Mouse (Mus musculus) neural tube, embryonic 12.5 days (tissue): Measurements from ENCODE around the gene Zfp536. TPM values are rescaled to one million over a fixed set of nuclear protein-coding genes. Genes with fewer than 3 reads are reported as not detected.
A peak's percentile ranks its signal among the peaks of the same experiment; 100 is the strongest.

Experiments
- ATAC-seq: fragments of 200-750 bp; cut with Nextera tagmentation; 2 replicates; pipeline ENCODE4 v1.8.0; 2017; ENCODE audit warnings: low read depth, mild to moderate bottlenecking, moderate TSS enrichment, moderate library complexity; ENCODE audit not compliant: low FRiP score
- H3K27ac ChIP-seq: fragments of 300-500 bp; sonication (generic); 2 replicates; pipeline ENCODE4 v1.5.1; 2016
- H3K27me3 ChIP-seq: fragments of 300-500 bp; sonication (generic); replicated peaks from 2 replicates; pipeline ENCODE4 v1.6.1; 2016; ENCODE audit warnings: mild to moderate bottlenecking
- H3K36me3 ChIP-seq: fragments of 300-500 bp; sonication (generic); 2 replicates; pipeline ENCODE4 v1.6.1; 2016; ENCODE audit warnings: mild to moderate bottlenecking
- H3K4me1 ChIP-seq: fragments of 300-500 bp; sonication (generic); 2 replicates; pipeline ENCODE4 v1.6.1; 2016
- H3K4me2 ChIP-seq: fragments of 300-500 bp; sonication (generic); replicated peaks from 2 replicates; pipeline ENCODE4 v1.6.1; 2016; ENCODE audit warnings: mild to moderate bottlenecking
- H3K4me3 ChIP-seq: fragments of 300-500 bp; sonication (generic); 2 replicates; pipeline ENCODE4 v1.5.1; 2016
- H3K9ac ChIP-seq: fragments of 300-500 bp; sonication (generic); 2 replicates; pipeline ENCODE4 v1.6.1; 2016; ENCODE audit warnings: mild to moderate bottlenecking
- H3K9me3 ChIP-seq: fragments of 300-500 bp; sonication (generic); 2 replicates; pipeline ENCODE4 v1.6.1; 2016; ENCODE audit warnings: mild to moderate bottlenecking
- whole genome bisulfite sequencing: fragments of 180-500 bp; shearing (Covaris S2); methylation state at CpG from one replicate; pipeline ENCODE4 v1.1.7; 2016; 5-methylcytosine and 5-hydroxymethylcytosine counted together
- polyA plus RNA-seq: library from polyadenylated mRNA; unstranded; fragments of >200 nt; fragmentation: Nextera tagmentation; extraction: Ambion mirVana; gene quantifications from 2 replicates; pipeline ENCODE4 v1.2.1, GENCODE M21; 2016

The Zfp536 gene
- polyA plus RNA-seq, 1 experiment from 2014 or later, result 46.9 TPM

GRCm38 (mm10) chr7:37581262-37581661, 192.2 kb downstream of the Zfp536 start:
- no peak overlapping the region for H3K27ac ChIP-seq
- H3K9me3 ChIP-seq, result no peaks in the 10 kb centered on the region
- 93% methylated on average over 3 of the region's 3 CpGs for WGBS
- H3K4me1 ChIP-seq, result peaks cover 3% of the 10 kb centered on the region; the same call in 1 of the 2 replicates
- H3K4me2 ChIP-seq, result no peak overlapping the region
- no peaks in the 10 kb centered on the region for H3K36me3 ChIP-seq
- ATAC-seq, result no peak
- H3K9ac ChIP-seq, result no peak overlapping the region
- no peaks in the 10 kb centered on the region for H3K27me3 ChIP-seq
- H3K4me3 ChIP-seq, result no peak overlapping the region

GRCm38 (mm10) chr7:37580554-37580953, 192.9 kb downstream of the Zfp536 start:
- Histone ChIP-seq H3K4me1 (peaks cover 3% of the 10 kb centered on the region; the same call in 1 of the 2 replicates), H3K4me3 (no peak overlapping the region), H3K27me3 (no peaks in the 10 kb centered on the region), H3K9ac (no peak overlapping the region), H3K27ac (no peak overlapping the region), H3K4me2 (no peak overlapping the region), H3K36me3 (no peaks in the 10 kb centered on the region), H3K9me3 (no peaks in the 10 kb centered on the region)
- 67% methylated on average over 5 of the region's 5 CpGs for WGBS
- ATAC-seq, result no peak

GRCm38 (mm10) chr7:37572021-37572420, 201.4 kb downstream of the Zfp536 start:
- ATAC-seq, result no peak
- Histone ChIP-seq H3K9me3 (no peaks in the 10 kb centered on the region), H3K36me3 (peaks cover 23% of the 10 kb centered on the region), H3K9ac (no peak overlapping the region), H3K4me1 (peaks cover 9% of the 10 kb centered on the region; the same call in 1 of the 2 replicates), H3K27ac (no peak overlapping the region), H3K4me2 (no peak overlapping the region), H3K27me3 (no peaks in the 10 kb centered on the region), H3K4me3 (no peak overlapping the region)
- 96% methylated on average over 7 of the region's 7 CpGs for WGBS

- ATAC-seq, result no peak
- no peak overlapping the region for H3K27ac ChIP-seq
- H3K27me3 ChIP-seq, result no peaks in the 10 kb centered on the region
- WGBS, result 79% methylated on average over 31 of the region's 31 CpGs
- peaks cover 37% of the 10 kb centered on the region for H3K4me1 ChIP-seq
- H3K9me3 ChIP-seq, result no peaks in the 10 kb centered on the region
- H3K9ac ChIP-seq, result no peak overlapping the region
- no peak overlapping the region for H3K4me2 ChIP-seq
- H3K4me3 ChIP-seq, result no peak overlapping the region
- peaks cover 23% of the 10 kb centered on the region for H3K36me3 ChIP-seq
Observed at GRCm38 (mm10) chr7:37568811-37569500, 204.5 kb downstream of the Zfp536 start.

- H3K4me1 ChIP-seq, result peaks cover 44% of the 10 kb centered on the region
- H3K4me2 ChIP-seq, result no peak overlapping the region
- no peak overlapping the region for H3K27ac ChIP-seq
- ATAC-seq, result no peak
- H3K9ac ChIP-seq, result no peak overlapping the region
- 88% methylated on average over 14 of the region's 14 CpGs for WGBS
- H3K27me3 ChIP-seq, result no peaks in the 10 kb centered on the region
- no peaks in the 10 kb centered on the region for H3K9me3 ChIP-seq
- H3K36me3 ChIP-seq, result peaks cover 23% of the 10 kb centered on the region
- H3K4me3 ChIP-seq, result no peak overlapping the region
Observed at GRCm38 (mm10) chr7:37568041-37568440, 205.4 kb downstream of the Zfp536 start.

GRCm38 (mm10) chr7:37566019-37566418, 207.4 kb downstream of the Zfp536 start:
- Histone ChIP-seq H3K4me1 (peaks cover 57% of the 10 kb centered on the region), H3K4me2 (peak overlapping the region; percentile 40), H3K4me3 (no peak overlapping the region), H3K27ac (no peak overlapping the region), H3K9ac (no peak overlapping the region), H3K9me3 (no peaks in the 10 kb centered on the region), H3K27me3 (no peaks in the 10 kb centered on the region), H3K36me3 (peaks cover 23% of the 10 kb centered on the region)
- WGBS, result 2% methylated on average over 9 of the region's 9 CpGs
- ATAC-seq, result peak; percentile 28; the same call in 1 of the 2 replicates

- WGBS, result 34% methylated on average over 8 of the region's 8 CpGs
- no peak overlapping the region for H3K9ac ChIP-seq
Observed at GRCm38 (mm10) chr7:37565371-37565770, 208.1 kb downstream of the Zfp536 start.

GRCm38 (mm10) chr7:37564644-37565043, 208.8 kb downstream of the Zfp536 start:
- peaks cover 63% of the 10 kb centered on the region for H3K4me1 ChIP-seq
- H3K27me3 ChIP-seq, result no peaks in the 10 kb centered on the region
- no peaks in the 10 kb centered on the region for H3K9me3 ChIP-seq
- peak overlapping the region; percentile 44 for H3K4me2 ChIP-seq
- H3K9ac ChIP-seq, result no peak overlapping the region
- 8% methylated on average over 10 of the region's 10 CpGs for WGBS
- ATAC-seq, result no peak
- H3K27ac ChIP-seq, result no peak overlapping the region
- no peak overlapping the region for H3K4me3 ChIP-seq
- peaks cover 21% of the 10 kb centered on the region for H3K36me3 ChIP-seq

More at GRCm38 (mm10) chr7:37565371-37565770, 208.1 kb downstream of the Zfp536 start:
- Histone ChIP-seq H3K4me1 (peaks cover 62% of the 10 kb centered on the region), H3K4me2 (no peak overlapping the region), H3K4me3 (no peak overlapping the region), H3K9me3 (no peaks in the 10 kb centered on the region), H3K27ac (no peak overlapping the region), H3K36me3 (peaks cover 23% of the 10 kb centered on the region), H3K27me3 (no peaks in the 10 kb centered on the region)
- no peak for ATAC-seq

- no peak overlapping the region for H3K9ac ChIP-seq
- peaks cover 63% of the 10 kb centered on the region for H3K4me1 ChIP-seq
- peaks cover 14% of the 10 kb centered on the region for H3K36me3 ChIP-seq
- no peaks in the 10 kb centered on the region for H3K9me3 ChIP-seq
- H3K4me2 ChIP-seq, result peak overlapping the region; percentile 44
- H3K27me3 ChIP-seq, result no peaks in the 10 kb centered on the region
- H3K27ac ChIP-seq, result no peak overlapping the region
- H3K4me3 ChIP-seq, result no peak overlapping the region
- ATAC-seq, result no peak
- 12% methylated on average over 6 of the region's 6 CpGs for WGBS
Observed at GRCm38 (mm10) chr7:37563831-37564400, 209.5 kb downstream of the Zfp536 start.

GRCm38 (mm10) chr7:37563171-37563574, 210.3 kb downstream of the Zfp536 start:
- ATAC-seq, result peak; percentile 48
- Histone ChIP-seq H3K9me3 (no peaks in the 10 kb centered on the region), H3K9ac (no peak overlapping the region), H3K36me3 (peaks cover 6% of the 10 kb centered on the region), H3K4me2 (peak overlapping the region; percentile 55), H3K27ac (no peak overlapping the region), H3K4me1 (peaks cover 59% of the 10 kb centered on the region), H3K27me3 (no peaks in the 10 kb centered on the region), H3K4me3 (no peak overlapping the region)
- 3% methylated on average over 8 of the region's 8 CpGs for WGBS

GRCm38 (mm10) chr7:37562505-37562904, 210.9 kb downstream of the Zfp536 start:
- Histone ChIP-seq H3K4me2 (peak overlapping the region; percentile 55), H3K9me3 (no peaks in the 10 kb centered on the region), H3K4me1 (peaks cover 59% of the 10 kb centered on the region), H3K9ac (no peak overlapping the region), H3K27ac (no peak overlapping the region), H3K4me3 (no peak overlapping the region), H3K36me3 (no peaks in the 10 kb centered on the region; the same call in 1 of the 2 replicates), H3K27me3 (no peaks in the 10 kb centered on the region)
- 8% methylated on average over 7 of the region's 7 CpGs for WGBS
- ATAC-seq, result peak; percentile 22

GRCm38 (mm10) chr7:37560581-37560980, 212.9 kb downstream of the Zfp536 start:
- Histone ChIP-seq H3K27me3 (no peaks in the 10 kb centered on the region), H3K27ac (no peak overlapping the region), H3K4me3 (no peak overlapping the region), H3K9me3 (no peaks in the 10 kb centered on the region), H3K9ac (no peak overlapping the region), H3K36me3 (no peaks in the 10 kb centered on the region), H3K4me2 (no peak overlapping the region), H3K4me1 (peaks cover 41% of the 10 kb centered on the region)
- ATAC-seq, result no peak
- WGBS, result 83% methylated on average over 7 of the region's 7 CpGs
